Mouse (Mus musculus): Measurements from ENCODE around the gene Tob1. TPM values are rescaled to one million over a fixed set of nuclear protein-coding genes. Genes with fewer than 3 reads are reported as not detected.

Tob1 gene
- polyA plus RNA-seq, 1 experiment = 23.8 TPM

- no peak for DNase-seq (ENCODE audit: low read depth)
Measured at GRCm38 (mm10) chr11:94229207-94229960, 18.1 kb downstream of the Tob1 start.

GRCm38 (mm10) chr11:94230244-94230643, 19.0 kb downstream of the Tob1 start:
- no peak for DNase-seq (ENCODE audit: low read depth)

- no peak for DNase-seq (ENCODE audit: low read depth)
Measured at GRCm38 (mm10) chr11:94231821-94232552, 20.7 kb downstream of the Tob1 start.

GRCm38 (mm10) chr11:94233405-94233804, 22.2 kb downstream of the Tob1 start:
- no peak for DNase-seq (ENCODE audit: low read depth)

GRCm38 (mm10) chr11:94234380-94234779, 23.1 kb downstream of the Tob1 start:
- no peak for DNase-seq (ENCODE audit: low read depth)

GRCm38 (mm10) chr11:94234857-94235256, 23.6 kb downstream of the Tob1 start:
- no peak for DNase-seq (ENCODE audit: low read depth)

- no peak for DNase-seq (ENCODE audit: low read depth)
Measured at GRCm38 (mm10) chr11:94236074-94236473, 24.8 kb downstream of the Tob1 start.

- DNase-seq (ENCODE audit: low read depth) = no peak
Measured at GRCm38 (mm10) chr11:94238786-94239185, 27.5 kb downstream of the Tob1 start.

GRCm38 (mm10) chr11:94239706-94240105, 28.5 kb downstream of the Tob1 start:
- DNase-seq (ENCODE audit: low read depth) = no peak

GRCm38 (mm10) chr11:94242760-94243421, 31.6 kb downstream of the Tob1 start:
- DNase-seq (ENCODE audit: low read depth) = no peak

GRCm38 (mm10) chr11:94243422-94244180, 32.3 kb downstream of the Tob1 start:
- DNase-seq (ENCODE audit: low read depth) = no peak

GRCm38 (mm10) chr11:94244385-94244784, 33.1 kb downstream of the Tob1 start:
- no peak for DNase-seq (ENCODE audit: low read depth)

- DNase-seq (ENCODE audit: low read depth) = no peak
Measured at GRCm38 (mm10) chr11:94245955-94246788, 34.9 kb downstream of the Tob1 start, which contains the start of gene Wfikkn2. TSS of gene Wfikkn2 (minus strand) at chr11:94246005.

- no peak for DNase-seq (ENCODE audit: low read depth)
Measured at GRCm38 (mm10) chr11:94246789-94247061, 35.5 kb downstream of the Tob1 start.

- DNase-seq (ENCODE audit: low read depth) = no peak
Measured at GRCm38 (mm10) chr11:94253156-94253555, 41.9 kb downstream of the Tob1 start.

- DNase-seq (ENCODE audit: low read depth) = no peak
Measured at GRCm38 (mm10) chr11:94253691-94254090, 42.4 kb downstream of the Tob1 start.

GRCm38 (mm10) chr11:94255733-94256132, 44.5 kb downstream of the Tob1 start:
- no peak for DNase-seq (ENCODE audit: low read depth)

- DNase-seq (ENCODE audit: low read depth) = no peak
Measured at GRCm38 (mm10) chr11:94257987-94258386, 46.7 kb downstream of the Tob1 start.

- no peak for DNase-seq (ENCODE audit: low read depth)
Measured at GRCm38 (mm10) chr11:94259814-94260213, 48.6 kb downstream of the Tob1 start.

GRCm38 (mm10) chr11:94261585-94262370, 50.5 kb downstream of the Tob1 start:
- DNase-seq (ENCODE audit: low read depth) = no peak
